Mouse (Mus musculus) erythroblast, adult 5-6 weeks (primary cell): ENCODE data around the gene Zbtb45. TPM values are rescaled to one million over a fixed set of nuclear protein-coding genes. Genes with fewer than 3 reads are reported as not detected.
A peak's percentile ranks its signal among the peaks of the same experiment; 100 is the strongest.

Source experiments
- ATAC-seq: replicated peaks from 2 replicates; pipeline ENCODE4 v1.8.0; 2016; ENCODE audit warnings: moderate number of reproducible peaks, mild to moderate bottlenecking, moderate TSS enrichment, inconsistent platforms; ENCODE audit not compliant: poor library complexity, low FRiP score, severe bottlenecking
- total RNA-seq, 2 experiments: library from RNA; stranded (forward) in 1 of 2; stranded (reverse) in 1 of 2; fragments of 150-400 nt in 1 of 2; fragments of 200-764, 138-1000 nt in 1 of 2; gene quantifications; 2 replicates each; pipeline versions ENCODE4 v1.2.3 to v1.2.4; 2015 to 2017; ENCODE audit warnings: low replicate concordance in 2 of 2

Zbtb45 gene
- total RNA-seq, 2 experiments from 2014 or later, result 2.7 to 23.4 TPM

DNA sequence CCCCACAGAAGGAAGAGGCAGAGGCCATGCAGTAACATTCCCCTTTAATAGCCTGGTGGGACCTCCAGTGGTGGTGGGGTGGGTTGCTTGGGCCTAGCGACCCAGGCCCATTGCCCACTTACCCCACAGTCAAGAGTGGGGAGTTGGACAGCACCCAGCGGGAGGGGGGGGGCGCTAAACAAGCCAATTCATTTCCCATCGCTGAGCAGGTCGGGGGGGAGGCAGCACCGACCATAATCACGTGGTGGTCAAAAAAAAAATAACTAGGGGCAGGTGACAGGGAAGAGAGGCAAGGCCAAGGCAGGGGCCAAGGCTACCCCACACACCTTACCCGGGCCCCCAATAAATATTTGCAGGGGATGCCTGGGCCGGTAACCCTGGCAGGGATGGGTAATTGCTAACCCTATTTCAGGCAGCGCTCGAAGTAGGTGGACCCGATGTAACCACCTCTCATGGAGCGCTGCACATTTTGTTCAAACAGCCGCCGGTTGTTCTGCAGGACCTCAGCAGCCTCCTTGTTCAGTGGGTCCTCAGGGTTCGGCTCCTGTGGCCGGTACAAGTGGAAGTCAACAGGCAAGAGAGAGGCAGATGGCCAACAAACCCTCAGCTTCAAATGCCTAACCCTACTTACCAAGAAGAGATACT, 25.5 kb upstream of the Zbtb45 start:
- no peak for ATAC-seq

DNA sequence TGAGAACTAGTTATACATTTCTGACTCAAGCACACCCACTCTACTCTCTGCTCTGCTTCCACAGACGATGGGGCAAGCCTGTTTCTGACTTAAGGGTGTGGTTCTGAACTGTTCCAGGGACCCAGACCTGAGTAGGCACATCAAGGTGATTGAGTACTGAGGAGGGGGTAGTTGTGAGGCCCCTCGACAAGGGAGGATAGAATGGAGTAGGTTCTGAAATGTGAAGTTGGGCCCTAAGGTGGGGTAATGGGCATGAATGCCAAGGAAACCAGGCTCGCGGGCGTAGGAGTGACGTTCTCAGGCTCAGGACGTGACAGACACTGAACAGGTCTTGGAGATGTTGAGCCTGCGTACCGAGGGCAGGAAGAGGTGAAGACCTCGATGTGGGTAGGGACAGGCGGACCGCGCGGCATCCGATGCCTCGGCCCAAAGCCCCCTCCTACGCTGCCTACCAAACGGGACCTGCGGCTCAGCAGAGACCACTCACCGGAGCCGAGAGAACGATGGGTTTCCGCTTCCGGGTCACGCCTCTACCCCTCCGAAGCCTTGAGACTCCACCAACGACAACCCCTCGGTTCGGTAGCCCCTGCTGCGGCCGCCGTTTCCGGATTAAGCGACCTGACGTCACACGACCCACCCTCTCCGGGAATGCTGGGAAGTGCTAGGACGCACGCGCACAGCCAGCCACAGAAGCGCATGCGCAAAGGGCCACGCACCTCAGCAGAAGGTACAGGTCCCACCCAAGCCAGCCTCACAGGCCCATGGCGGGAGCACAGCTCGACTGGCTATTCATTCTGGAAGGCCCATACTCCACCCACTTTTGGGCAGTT, 24.5 kb upstream of the Zbtb45 start, which contains the start of gene Chmp2a:
Chmp2a (minus strand) TSS at position 660 of the 830 bp plus-strand sequence.
- peak; percentile 74 for ATAC-seq

DNA sequence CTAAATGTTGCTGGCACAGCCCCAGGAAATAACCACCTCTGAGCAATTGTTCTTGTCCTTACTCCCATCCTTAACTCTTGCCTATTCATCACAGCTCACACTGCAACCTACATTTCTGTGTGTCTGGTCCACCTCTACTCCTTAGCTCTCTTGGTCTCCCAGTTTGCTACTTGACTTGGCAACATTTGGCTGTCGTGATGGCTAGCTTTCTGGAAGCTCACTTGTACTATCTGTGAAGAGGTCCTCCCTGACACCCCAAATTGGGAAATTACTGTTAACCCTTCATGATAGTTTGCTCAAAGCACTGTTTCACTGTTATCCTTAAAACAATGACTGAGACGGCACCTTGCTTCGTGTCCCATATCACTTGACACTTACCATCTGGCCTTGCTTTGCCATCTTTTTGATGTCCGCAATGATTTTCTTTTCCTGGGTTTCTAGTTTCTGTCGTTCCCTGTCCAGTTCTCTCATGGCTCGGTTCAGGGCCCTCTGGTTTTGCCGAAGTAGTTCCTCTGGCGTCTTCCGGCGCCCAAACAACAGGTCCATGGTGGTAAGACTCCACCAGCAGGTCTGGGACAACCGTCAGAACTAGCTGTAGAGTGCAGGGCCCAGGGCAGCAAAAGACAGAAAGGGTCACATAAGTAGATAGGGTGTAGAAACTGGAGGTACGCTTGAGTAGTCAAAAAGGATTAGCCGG, 23.8 kb upstream of the Zbtb45 start:
- ATAC-seq, result no peak

DNA sequence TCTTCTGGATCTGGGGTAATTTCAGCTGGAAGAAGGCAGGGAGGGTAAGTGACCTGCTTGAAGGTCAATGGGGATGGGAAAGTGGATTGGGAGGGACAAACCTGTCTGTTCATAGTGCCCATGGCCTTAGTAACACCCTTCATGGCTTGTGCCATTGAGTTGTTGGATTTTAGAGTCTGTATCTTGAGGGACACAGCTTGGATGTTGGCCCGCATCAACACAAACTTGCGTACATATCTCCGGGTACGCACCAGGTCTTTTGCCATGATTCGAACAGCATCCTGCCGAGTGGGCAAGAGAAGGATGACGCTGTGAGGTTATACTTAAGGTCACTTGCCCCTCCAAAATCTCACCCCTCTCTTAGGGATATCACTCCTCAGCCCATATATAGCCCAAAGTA, 22.7 kb upstream of the Zbtb45 start:
- no peak for ATAC-seq

DNA sequence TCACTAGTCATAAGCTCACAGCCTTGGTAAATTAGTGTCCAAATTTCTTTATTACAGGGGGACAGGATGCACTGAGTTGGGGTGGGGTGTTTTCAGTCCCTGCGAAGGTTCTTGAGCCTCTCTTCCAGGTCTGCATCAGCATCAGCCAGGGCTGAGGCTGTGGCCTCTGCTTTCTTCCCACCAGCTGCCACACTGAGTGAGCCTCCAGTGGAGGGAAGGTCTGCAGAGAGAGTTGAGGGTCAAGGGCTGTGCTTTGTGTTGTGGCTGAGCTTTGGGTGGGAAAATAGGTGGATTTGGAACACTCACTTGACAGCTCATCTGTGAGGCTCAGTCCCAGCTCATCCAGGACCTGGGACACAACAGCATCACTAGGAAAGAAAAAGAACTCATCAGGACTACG, 22.1 kb upstream of the Zbtb45 start:
- ATAC-seq, result no peak

DNA sequence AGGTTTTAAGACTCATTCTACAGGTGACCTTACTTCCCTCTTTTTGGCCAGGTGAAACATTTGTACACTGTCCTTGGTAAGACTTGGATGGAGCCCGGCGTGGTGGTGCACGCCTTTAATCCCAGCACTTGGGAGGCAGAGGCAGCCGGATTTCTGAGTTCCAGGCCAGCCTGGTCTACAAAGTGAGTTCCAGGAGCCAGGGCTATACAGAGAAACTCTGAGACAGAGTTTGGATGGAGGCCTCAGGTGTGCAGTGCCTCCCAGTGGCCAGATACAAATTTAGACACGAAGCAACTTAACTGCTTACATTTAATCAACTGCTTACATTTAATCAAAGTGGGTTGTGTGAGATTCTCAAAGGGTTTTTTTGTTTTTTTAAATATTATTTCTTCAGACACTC, 21.2 kb upstream of the Zbtb45 start:
- no peak for ATAC-seq

DNA sequence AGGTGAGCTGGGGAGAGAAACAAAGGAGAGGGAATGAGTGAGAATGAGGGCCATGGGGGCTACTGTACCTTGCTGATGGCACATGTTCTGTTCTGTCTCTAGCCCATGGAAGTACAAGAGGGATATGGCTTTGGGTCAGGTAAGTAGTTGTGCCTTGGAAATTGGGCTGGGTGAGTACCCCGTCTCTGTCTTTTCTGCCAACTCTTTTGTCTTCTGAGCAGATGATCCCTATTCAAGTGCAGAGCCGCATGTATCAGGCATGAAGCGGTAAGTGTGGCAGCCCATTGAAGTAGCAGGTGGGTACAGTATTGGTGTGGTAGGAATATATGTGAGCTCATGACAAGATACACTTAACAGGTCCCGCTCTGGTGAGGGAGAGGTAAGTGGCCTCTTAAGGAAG, 19.2 kb upstream of the Zbtb45 start:
- ATAC-seq, result no peak

DNA sequence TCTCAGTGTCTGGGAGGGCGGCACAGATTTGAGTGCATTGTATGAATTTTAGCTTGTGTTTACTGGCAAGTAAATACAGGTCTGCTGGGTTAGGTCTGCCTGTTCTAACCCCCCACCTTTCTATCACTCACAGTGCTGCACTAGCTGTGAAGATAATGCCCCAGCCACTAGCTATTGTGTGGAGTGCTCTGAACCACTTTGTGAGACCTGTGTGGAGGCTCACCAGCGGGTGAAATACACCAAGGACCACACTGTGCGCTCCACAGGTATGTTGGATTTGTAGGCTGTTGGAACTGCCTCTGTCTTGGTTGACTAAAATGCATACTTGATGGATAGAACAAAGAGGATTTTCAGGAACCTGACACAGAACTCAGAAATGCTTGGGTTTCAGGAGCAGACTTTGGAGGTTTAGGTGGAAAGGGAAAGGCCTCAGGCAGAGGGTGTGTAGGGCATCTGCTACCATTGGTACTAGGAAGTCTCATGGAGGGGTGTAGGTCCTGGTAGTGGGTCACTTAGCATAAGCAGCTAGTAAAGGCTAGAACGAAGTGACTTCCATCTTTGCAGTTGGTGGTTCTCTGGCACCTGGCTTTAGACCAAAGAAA, 15.8 kb upstream of the Zbtb45 start:
- no peak for ATAC-seq

DNA sequence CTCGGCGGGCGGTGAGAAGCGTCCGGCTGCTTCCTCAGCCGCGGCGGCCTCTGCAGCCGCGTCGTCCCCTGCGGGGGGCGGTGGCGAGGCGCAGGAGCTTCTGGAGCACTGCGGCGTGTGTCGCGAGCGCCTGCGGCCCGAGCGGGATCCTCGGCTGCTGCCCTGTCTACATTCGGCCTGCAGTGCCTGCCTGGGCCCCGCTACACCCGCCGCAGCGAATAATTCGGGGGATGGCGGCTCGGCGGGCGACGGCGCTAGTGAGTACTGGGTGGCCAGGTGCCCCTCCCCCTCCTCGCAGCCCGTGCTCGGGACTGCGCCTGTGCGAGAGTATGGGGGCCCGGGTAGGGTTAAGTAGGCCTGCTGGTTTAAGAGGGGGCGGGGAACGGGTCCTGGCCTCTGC, 15.0 kb upstream of the Zbtb45 start:
- ATAC-seq, result 0 out of 2 replicates have a peak, but pooled peaks have one; percentile 18

DNA sequence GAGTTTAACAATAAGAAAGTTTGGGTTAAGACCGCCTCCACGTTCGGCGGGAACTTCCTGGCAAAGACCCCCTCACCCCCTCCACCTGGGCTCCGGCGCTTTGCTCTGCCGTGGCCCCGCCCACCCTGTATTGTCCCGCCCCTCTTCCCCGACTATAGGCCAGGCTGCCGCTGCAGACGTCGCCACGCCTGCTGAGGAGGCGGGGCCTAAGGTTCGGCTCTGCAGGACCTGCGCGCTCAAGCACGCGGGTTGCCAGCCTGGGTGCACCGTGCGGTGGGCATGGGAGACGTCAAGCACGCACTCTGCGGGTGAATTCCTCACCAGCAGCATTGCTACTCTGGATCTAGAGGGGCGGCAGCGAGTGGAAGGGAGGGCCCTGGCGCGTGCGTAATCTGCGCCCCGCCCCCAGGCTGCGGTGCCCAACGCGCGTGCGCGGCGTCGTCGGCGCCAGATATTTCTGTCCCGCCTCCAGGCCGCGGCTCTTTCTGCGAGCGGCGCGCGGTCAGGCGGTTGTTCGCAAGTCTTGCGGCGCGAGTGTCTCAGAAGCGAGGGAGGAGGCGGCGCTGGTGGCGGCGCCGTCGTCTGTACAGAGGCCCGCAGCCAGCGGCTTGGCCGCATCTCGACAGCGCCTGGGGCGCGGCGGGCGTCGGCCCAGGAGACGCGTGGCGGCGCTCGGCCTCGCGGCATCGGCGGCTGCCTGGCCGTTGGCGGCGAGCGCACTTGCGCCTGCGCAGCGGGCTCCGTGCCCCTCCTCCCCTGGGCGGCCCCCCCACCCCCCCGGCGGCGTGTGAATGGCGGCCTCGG, 14.3 kb upstream of the Zbtb45 start:
- ATAC-seq, result peak; percentile 90

DNA sequence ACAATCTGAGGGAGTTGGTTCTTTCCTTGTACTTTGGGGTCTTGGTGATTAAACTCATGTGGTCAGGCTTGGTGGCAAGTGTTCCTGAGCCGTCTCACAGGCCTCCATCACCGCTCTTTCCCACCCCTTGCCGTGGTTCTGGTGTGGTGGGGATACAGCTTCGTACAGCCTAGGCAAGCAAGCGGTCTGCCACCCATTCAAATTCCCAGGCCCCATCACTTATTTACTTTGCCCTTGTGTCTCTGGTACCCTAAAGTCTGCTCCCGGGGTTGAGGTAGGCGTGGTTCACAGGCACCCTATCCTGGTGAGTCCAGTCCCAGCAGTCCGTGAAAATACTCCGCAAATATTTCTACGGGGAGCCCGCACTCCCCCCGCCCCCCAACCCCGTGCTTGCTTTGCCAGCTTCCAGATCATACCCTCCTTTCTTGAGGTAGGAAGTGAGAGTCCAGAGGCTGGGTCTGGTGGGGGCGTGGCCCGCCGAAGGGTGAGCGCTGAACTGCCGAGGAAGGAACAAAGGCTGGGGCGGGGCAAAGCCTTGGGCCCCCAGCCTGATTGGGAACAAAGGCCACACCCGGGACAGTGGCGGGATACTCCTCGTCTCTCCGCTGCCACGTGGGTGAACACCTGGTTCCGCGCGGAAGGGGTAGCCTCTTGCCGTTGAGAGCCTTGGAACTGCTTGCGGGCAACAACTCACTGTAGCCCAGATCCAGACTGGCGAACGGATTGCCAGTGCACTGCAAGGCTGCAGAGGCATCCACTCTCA, 13.1 kb upstream of the Zbtb45 start:
- 0 out of 2 replicates have a peak, but pooled peaks have one; percentile 7 for ATAC-seq

DNA sequence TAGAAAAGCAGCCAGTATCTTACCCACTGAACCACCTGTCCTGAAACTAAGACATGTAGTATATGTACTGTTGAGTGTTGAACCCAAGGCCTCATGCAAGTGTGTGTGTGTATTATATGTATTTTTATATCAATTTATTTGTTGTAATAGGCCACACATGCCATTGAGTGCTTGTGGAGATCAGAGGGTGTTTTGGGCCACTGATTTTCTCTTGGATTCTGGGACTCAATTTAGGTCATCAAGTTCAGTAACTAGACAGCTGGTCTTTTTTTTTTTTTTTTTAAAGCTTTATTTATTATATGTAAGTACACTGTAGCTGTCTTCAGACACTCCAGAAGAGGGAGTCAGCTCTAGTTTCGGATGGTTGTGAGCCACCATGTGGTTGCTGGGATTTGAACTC, 5.4 kb upstream of the Zbtb45 start:
- no peak for ATAC-seq

DNA sequence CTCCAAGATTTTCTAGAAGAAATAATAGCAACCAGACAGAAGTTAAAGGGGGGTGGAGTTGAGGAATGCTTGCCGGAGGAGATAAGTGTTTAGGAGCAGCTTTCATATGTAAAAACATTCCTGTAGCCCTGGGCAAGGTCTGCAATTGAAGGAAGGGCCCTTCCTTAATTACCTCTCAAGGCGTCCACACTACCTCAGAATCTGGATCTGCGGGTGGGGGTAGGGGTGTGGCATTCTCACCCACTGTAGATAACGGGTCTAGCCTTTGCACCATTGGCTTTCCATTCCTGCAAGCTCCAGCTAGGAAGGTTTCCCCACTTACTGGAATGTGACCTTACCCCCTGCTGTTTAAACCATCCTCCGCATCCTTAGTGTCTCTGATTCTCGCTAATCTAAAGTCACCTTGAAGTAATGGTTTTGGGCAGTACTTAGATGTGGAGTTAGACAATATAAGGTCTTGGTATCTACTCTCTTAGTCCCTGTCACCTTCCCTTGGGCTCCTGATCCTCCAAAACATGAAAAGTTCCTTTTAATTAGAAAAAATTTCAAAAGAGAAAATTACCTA, 4.5 kb upstream of the Zbtb45 start:
- ATAC-seq, result no peak

DNA sequence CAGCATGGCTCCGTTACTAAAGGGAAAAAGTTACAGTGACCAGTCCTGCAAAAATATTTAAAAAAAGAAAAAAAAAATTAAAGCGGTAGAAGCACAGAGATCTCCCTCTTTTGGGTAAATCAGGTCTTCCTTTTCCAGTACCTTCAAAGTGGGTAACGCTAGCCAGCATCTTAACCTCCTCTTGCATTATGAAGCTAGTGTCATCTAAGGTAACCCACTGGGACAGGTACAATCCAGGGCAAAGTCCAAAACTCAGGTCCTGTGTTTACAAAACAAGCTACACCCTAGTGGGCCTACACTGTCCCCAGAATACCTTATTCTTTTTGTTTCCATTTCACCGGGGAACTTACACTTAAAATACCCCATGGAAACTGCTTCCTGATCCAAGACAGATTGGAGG, 3.8 kb upstream of the Zbtb45 start:
- ATAC-seq, result no peak

DNA sequence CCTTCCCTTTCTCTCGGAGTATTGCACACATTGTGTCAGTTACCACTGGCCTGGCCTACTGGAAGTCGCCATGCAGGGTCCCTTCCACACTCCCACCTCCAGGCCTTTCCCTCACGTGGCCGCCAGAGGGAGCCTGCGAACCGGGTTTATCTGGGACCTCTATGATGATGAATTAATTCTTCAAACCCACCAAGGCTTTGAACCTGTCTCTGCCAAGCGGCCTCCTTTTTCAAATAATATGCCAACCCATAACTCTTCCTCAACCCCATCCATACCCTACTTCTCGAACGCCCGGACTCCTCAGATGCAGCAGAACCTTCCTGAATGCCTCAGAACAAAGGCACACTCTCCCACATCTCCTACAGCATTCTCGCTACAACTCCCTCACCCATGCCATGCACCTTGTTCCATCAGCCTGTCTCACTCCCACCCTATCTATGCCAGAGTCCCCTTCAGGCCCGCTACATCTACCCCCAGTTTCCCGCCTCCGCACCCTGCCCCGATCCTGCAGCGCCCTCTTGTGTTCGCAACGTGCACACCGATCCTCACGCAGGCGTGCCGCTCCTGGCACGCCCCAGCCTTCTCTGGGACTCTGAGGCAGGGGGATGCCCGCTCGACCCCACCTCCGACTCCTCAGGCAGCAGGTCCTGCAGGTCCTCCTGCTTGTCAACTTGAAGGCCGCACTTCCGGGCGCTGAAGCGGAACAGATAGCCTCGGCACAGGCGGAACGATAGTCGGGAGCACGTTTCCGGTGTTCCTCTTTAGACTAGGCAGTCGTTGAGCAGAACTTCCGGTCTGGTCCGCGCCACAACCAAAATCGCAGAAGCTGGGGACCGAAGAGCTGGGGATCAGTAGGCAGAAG, 460 bp downstream of the Zbtb45 start:
- ATAC-seq, result peak; percentile 91

DNA sequence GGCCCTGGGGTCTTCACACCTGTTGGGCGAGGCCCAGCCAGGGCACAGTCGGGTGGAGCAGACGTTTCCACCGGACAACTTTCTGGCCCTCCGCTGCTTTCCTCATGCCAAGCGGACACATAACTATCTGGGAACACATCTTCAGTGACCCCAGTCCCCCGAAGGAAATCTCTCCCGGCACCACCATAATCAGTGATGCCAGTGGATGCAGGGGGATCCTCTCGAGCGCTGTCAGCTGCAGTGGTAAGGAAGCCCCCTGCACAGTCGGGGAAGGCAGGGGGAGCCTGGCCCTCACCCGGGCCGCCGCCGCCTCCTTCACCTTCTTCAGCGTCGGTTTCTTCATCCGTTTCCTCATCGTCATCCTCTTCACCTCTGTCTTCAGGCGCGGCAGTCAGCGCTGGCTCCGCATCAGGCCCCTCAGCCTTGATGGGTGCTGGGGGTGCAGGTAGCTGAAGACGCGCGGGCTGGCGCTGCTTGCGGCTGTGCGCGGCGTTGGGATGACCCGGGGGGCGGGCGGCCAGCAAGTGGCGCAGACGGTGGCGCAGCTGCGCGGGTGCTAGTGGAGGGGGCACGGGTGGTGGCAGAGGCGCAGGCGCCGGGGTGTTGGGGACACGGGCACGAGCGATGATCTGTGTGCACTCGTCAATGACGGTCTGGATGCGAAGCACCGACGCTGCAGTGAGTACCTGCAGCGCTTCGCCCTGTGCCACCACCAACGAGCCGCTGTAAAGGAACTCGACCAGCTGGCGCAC, 2.3 kb downstream of the Zbtb45 start:
- ATAC-seq, result no peak

DNA sequence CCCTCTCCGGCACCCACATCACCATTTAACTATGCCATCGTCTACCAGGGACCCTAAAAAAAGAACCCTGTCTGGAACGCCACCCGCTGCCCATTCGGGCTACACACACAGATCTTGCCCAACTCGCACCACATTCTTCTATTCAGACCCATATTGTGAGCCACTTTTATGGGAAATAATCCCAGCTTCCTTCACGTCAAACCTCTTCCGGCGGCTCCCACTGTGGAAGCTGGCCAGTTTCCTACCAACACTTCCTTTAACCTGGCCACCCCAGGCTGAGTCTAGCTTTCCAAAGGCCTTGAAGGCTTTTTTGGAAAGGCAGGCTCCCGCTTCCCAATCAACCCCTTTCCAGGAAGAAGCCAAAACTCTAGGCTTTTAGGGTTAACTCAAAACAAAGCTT, 3.3 kb downstream of the Zbtb45 start:
- ATAC-seq, result no peak
